Mouse (Mus musculus) intestine, embryonic 16.5 days (tissue): ENCODE data around the gene Fip1l1. TPM values are rescaled to one million over a fixed set of nuclear protein-coding genes. Genes with fewer than 3 reads are reported as not detected.
A peak's percentile ranks its signal among the peaks of the same experiment; 100 is the strongest.

Experiments used
- ATAC-seq: fragments of 200-750 bp; cut with Nextera tagmentation; 2 replicates; pipeline ENCODE4 v1.8.0; 2017; ENCODE audit warnings: moderate TSS enrichment, moderate library complexity
- H3K27ac ChIP-seq: fragments of 300-500 bp; sonication (generic); 2 replicates; pipeline ENCODE4 v1.5.1; 2014; ENCODE audit warnings: mild to moderate bottlenecking, low read length
- H3K27me3 ChIP-seq: fragments of 300-500 bp; sonication (generic); replicated peaks from 2 replicates; pipeline ENCODE4 v1.6.1; 2014; ENCODE audit warnings: low read length, control low read depth, mixed read lengths; ENCODE audit not compliant: control insufficient read depth, insufficient read depth
- H3K36me3 ChIP-seq: fragments of 300-500 bp; sonication (generic); 2 replicates; pipeline ENCODE4 v1.6.1; 2014; ENCODE audit warnings: low read length, control low read depth; ENCODE audit not compliant: control insufficient read depth, insufficient read depth
- H3K4me1 ChIP-seq: fragments of 300-500 bp; sonication (generic); 2 replicates; pipeline ENCODE4 v1.6.1; 2014; ENCODE audit warnings: low read length, control low read depth, mixed read lengths; ENCODE audit not compliant: control insufficient read depth, insufficient read depth
- H3K4me2 ChIP-seq: fragments of 300-500 bp; sonication (generic); 2 replicates; pipeline ENCODE4 v1.6.1; 2014; ENCODE audit warnings: low read depth, low read length, control low read depth
- H3K4me3 ChIP-seq: fragments of 300-500 bp; sonication (generic); 2 replicates; pipeline ENCODE4 v1.5.1; 2014; ENCODE audit warnings: mild to moderate bottlenecking, low read length
- H3K9ac ChIP-seq: fragments of 300-500 bp; sonication (generic); 2 replicates; pipeline ENCODE4 v1.6.1; 2014; ENCODE audit warnings: low read depth, low read length
- H3K9me3 ChIP-seq: fragments of 300-500 bp; sonication (generic); 2 replicates; pipeline ENCODE4 v1.6.1; 2016; ENCODE audit warnings: low read length, control low read depth; ENCODE audit not compliant: control insufficient read depth
- WGBS: fragments of 180-500 bp; shearing (Covaris S2); extraction: QIAGEN DNeasy Blood & Tissue Kit; methylation state at CpG from one replicate; pipeline ENCODE4 v1.1.7; 2014; 5-methylcytosine and 5-hydroxymethylcytosine counted together
- polyA plus RNA-seq: library from polyadenylated mRNA; unstranded; fragments of >200 nt; fragmentation: Nextera tagmentation; extraction: Ambion mirVana; gene quantifications from 2 replicates; pipeline ENCODE4 v1.2.1, GENCODE M21; 2015

Fip1l1 gene
- polyA plus RNA-seq, 1 experiment from 2014 or later, result 61.0 TPM

GRCm38 (mm10) chr5:74561151-74561550, 25.9 kb downstream of the Fip1l1 start:
- Histone ChIP-seq H3K4me2 (no peak overlapping the region), H3K4me3 (no peak overlapping the region), H3K27me3 (no peaks in the 10 kb centered on the region), H3K36me3 (peaks cover 15% of the 10 kb centered on the region), H3K4me1 (no peaks in the 10 kb centered on the region), H3K9ac (no peak overlapping the region), H3K9me3 (no peaks in the 10 kb centered on the region), H3K27ac (no peak overlapping the region)
- no peak for ATAC-seq
- 79% methylated on average over 1 of the region's 1 CpGs for WGBS

GRCm38 (mm10) chr5:74571767-74572166, 36.5 kb downstream of the Fip1l1 start:
- no peak for ATAC-seq
- H3K36me3 ChIP-seq, result peaks cover 5% of the 10 kb centered on the region; the same call in 1 of the 2 replicates
- no peak overlapping the region for H3K4me3 ChIP-seq
- no peaks in the 10 kb centered on the region for H3K9me3 ChIP-seq
- no peaks in the 10 kb centered on the region for H3K4me1 ChIP-seq
- no peak overlapping the region for H3K4me2 ChIP-seq
- H3K27ac ChIP-seq, result no peak overlapping the region
- 83% methylated on average over 6 of the region's 6 CpGs for WGBS
- H3K27me3 ChIP-seq, result no peaks in the 10 kb centered on the region
- H3K9ac ChIP-seq, result no peak overlapping the region

GRCm38 (mm10) chr5:74589133-74589532, 53.9 kb downstream of the Fip1l1 start:
- peaks cover 3% of the 10 kb centered on the region; the same call in 1 of the 2 replicates for H3K4me1 ChIP-seq
- H3K4me3 ChIP-seq, result no peak overlapping the region
- no peak overlapping the region for H3K9ac ChIP-seq
- H3K9me3 ChIP-seq, result no peaks in the 10 kb centered on the region
- H3K27me3 ChIP-seq, result no peaks in the 10 kb centered on the region
- WGBS, result 92% methylated on average over 7 of the region's 7 CpGs
- no peak overlapping the region for H3K4me2 ChIP-seq
- H3K36me3 ChIP-seq, result peaks cover 5% of the 10 kb centered on the region; the same call in 1 of the 2 replicates
- peak; percentile 81 for ATAC-seq
- H3K27ac ChIP-seq, result no peak overlapping the region

- no peak overlapping the region for H3K27ac ChIP-seq
Measured at GRCm38 (mm10) chr5:74591413-74591812, 56.2 kb downstream of the Fip1l1 start.

GRCm38 (mm10) chr5:74593147-74593546, 57.9 kb downstream of the Fip1l1 start:
- Histone ChIP-seq H3K27ac (no peak overlapping the region), H3K4me1 (peaks cover 3% of the 10 kb centered on the region; the same call in 1 of the 2 replicates), H3K27me3 (no peaks in the 10 kb centered on the region), H3K9ac (no peak overlapping the region), H3K4me2 (no peak overlapping the region), H3K9me3 (no peaks in the 10 kb centered on the region), H3K36me3 (peaks cover 7% of the 10 kb centered on the region; the same call in 1 of the 2 replicates), H3K4me3 (no peak overlapping the region)
- peak; percentile 75 for ATAC-seq
- 62% methylated on average over 8 of the region's 8 CpGs for WGBS

More at GRCm38 (mm10) chr5:74591413-74591812, 56.2 kb downstream of the Fip1l1 start:
- H3K4me2 ChIP-seq, result no peak overlapping the region
- H3K4me1 ChIP-seq, result peaks cover 3% of the 10 kb centered on the region; the same call in 1 of the 2 replicates
- WGBS, result 91% methylated on average over 5 of the region's 5 CpGs
- H3K4me3 ChIP-seq, result no peak overlapping the region
- H3K27me3 ChIP-seq, result no peaks in the 10 kb centered on the region
- H3K9me3 ChIP-seq, result no peaks in the 10 kb centered on the region
- no peak overlapping the region for H3K9ac ChIP-seq
- no peak for ATAC-seq
- peaks cover 7% of the 10 kb centered on the region; the same call in 1 of the 2 replicates for H3K36me3 ChIP-seq

- no peaks in the 10 kb centered on the region for H3K4me1 ChIP-seq
- no peak for ATAC-seq
- H3K27ac ChIP-seq, result no peak overlapping the region
- H3K4me2 ChIP-seq, result no peak overlapping the region
- peaks cover 3% of the 10 kb centered on the region; the same call in 1 of the 2 replicates for H3K36me3 ChIP-seq
- 84% methylated on average over 5 of the region's 5 CpGs for WGBS
- H3K9me3 ChIP-seq, result no peaks in the 10 kb centered on the region
- no peak overlapping the region for H3K4me3 ChIP-seq
- no peak overlapping the region for H3K9ac ChIP-seq
- no peaks in the 10 kb centered on the region for H3K27me3 ChIP-seq
Measured at GRCm38 (mm10) chr5:74600010-74600409, 64.8 kb downstream of the Fip1l1 start.

GRCm38 (mm10) chr5:74601171-74601570, 65.9 kb downstream of the Fip1l1 start:
- Histone ChIP-seq H3K9ac (no peak overlapping the region), H3K4me1 (no peaks in the 10 kb centered on the region), H3K4me2 (no peak overlapping the region), H3K27ac (no peak overlapping the region), H3K4me3 (no peak overlapping the region), H3K9me3 (no peaks in the 10 kb centered on the region), H3K27me3 (no peaks in the 10 kb centered on the region), H3K36me3 (peaks cover 3% of the 10 kb centered on the region; the same call in 1 of the 2 replicates)
- 63% methylated on average over 3 of the region's 3 CpGs for WGBS
- ATAC-seq, result no peak

- WGBS, result 74% methylated on average over 6 of the region's 6 CpGs
- H3K27ac ChIP-seq, result no peak overlapping the region
- H3K27me3 ChIP-seq, result no peaks in the 10 kb centered on the region
- H3K4me1 ChIP-seq, result no peaks in the 10 kb centered on the region
- peaks cover 3% of the 10 kb centered on the region; the same call in 1 of the 2 replicates for H3K36me3 ChIP-seq
- H3K9me3 ChIP-seq, result no peaks in the 10 kb centered on the region
- no peak overlapping the region for H3K9ac ChIP-seq
- no peak overlapping the region for H3K4me2 ChIP-seq
- no peak for ATAC-seq
- no peak overlapping the region for H3K4me3 ChIP-seq
Measured at GRCm38 (mm10) chr5:74601965-74602364, 66.7 kb downstream of the Fip1l1 start.

GRCm38 (mm10) chr5:74602371-74602770, 67.1 kb downstream of the Fip1l1 start:
- H3K27me3 ChIP-seq, result no peaks in the 10 kb centered on the region
- H3K9ac ChIP-seq, result no peak overlapping the region
- H3K4me1 ChIP-seq, result no peaks in the 10 kb centered on the region
- no peak overlapping the region for H3K27ac ChIP-seq
- H3K4me2 ChIP-seq, result no peak overlapping the region
- ATAC-seq, result no peak
- 80% methylated on average over 10 of the region's 10 CpGs for WGBS
- no peaks in the 10 kb centered on the region for H3K9me3 ChIP-seq
- peaks cover 3% of the 10 kb centered on the region; the same call in 1 of the 2 replicates for H3K36me3 ChIP-seq
- H3K4me3 ChIP-seq, result no peak overlapping the region

- no peaks in the 10 kb centered on the region for H3K27me3 ChIP-seq
- H3K4me1 ChIP-seq, result no peaks in the 10 kb centered on the region
- H3K9ac ChIP-seq, result no peak overlapping the region
- H3K36me3 ChIP-seq, result peaks cover 3% of the 10 kb centered on the region; the same call in 1 of the 2 replicates
- WGBS, result 64% methylated on average over 4 of the region's 4 CpGs
- ATAC-seq, result no peak
- H3K4me2 ChIP-seq, result no peak overlapping the region
- H3K9me3 ChIP-seq, result no peaks in the 10 kb centered on the region
- no peak overlapping the region for H3K27ac ChIP-seq
- H3K4me3 ChIP-seq, result no peak overlapping the region
Measured at GRCm38 (mm10) chr5:74603306-74603705, 68.1 kb downstream of the Fip1l1 start.
